Mouse (Mus musculus) central nervous system, embryonic 18 days (tissue): ENCODE measurements around the gene Ypel5. TPM values are rescaled to one million over a fixed set of nuclear protein-coding genes. Genes with fewer than 3 reads are reported as not detected.

ENCODE experiments used
- polyA plus RNA-seq: library from polyadenylated mRNA; depleted of rRNA; stranded (reverse); fragments of >200 nt; gene quantifications from 2 replicates; pipeline ENCODE4 v1.2.3, GENCODE M21; 2012; rRNA removed

Gene Ypel5
- polyA plus RNA-seq, result 54.2 and 57.5 TPM in 2 replicates

GRCm38 (mm10) chr17:72836158-72837115, at the start of gene Ypel5:
Gene Ypel5, plus strand, starts transcription at chr17:72836453.

Other genes with a start within 250 kb of the Ypel5 start
- 3.2 and 3.4 TPM in 2 replicates for gene Alk, start 231.8 kb upstream of the Ypel5 start, polyA plus RNA-seq
- 65.2 TPM in 2 replicates for gene Lbh, start 81.9 kb downstream of the Ypel5 start, polyA plus RNA-seq